Mouse (Mus musculus): Measurements from ENCODE around the gene Mtap. TPM values are rescaled to one million over a fixed set of nuclear protein-coding genes. Genes with fewer than 3 reads are reported as not detected.

Mtap gene
- 2.9 and 7.2 TPM in 2 replicates for polyA plus RNA-seq (2011; ENCODE audit: insufficient read depth, insufficient read length, low replicate concordance, missing spikeins)

GRCm38 (mm10) chr4:89136906-89137541 is at the start of gene Mtap:
Mtap (plus strand) TSS chr4:89137122.
- WGBS: 1% methylated on average over 31 of the region's 31 CpGs
- Histone ChIP-seq H3K27ac (ENCODE audit: control insufficient read depth, insufficient read depth, low read depth, low read length, poor library complexity) (peak within 1 kb of the TSS; percentile 49), H3K4me3 (replicated peaks; ENCODE audit: control insufficient read depth, low read depth, low read length) (peak within 1 kb of the TSS; percentile 71), H3K4me1 (ENCODE audit: control insufficient read depth, insufficient read depth, low read length) (no peaks in the 10 kb centered on the region)
- TF ChIP-seq CTCF (IDR thresholded peaks at IDR 0.05; ENCODE audit: control insufficient read depth, insufficient read depth, low read length): no peak
- no peak for TF ChIP-seq POLR2A (IDR thresholded peaks at IDR 0.05; ENCODE audit: borderline replicate concordance, control insufficient read depth, low read depth, low read length)

- Histone ChIP-seq H3K4me1 (ENCODE audit: control insufficient read depth, insufficient read depth, low read length) (no peaks in the 10 kb centered on the region), H3K4me3 (replicated peaks; ENCODE audit: control insufficient read depth, low read depth, low read length) (no peak overlapping the region), H3K27ac (ENCODE audit: control insufficient read depth, insufficient read depth, low read depth, low read length, poor library complexity) (no peak overlapping the region)
- 91% methylated on average over 7 of the region's 7 CpGs for WGBS
- TF ChIP-seq CTCF (IDR thresholded peaks at IDR 0.05; ENCODE audit: control insufficient read depth, insufficient read depth, low read length) (no peak), POLR2A (IDR thresholded peaks at IDR 0.05; ENCODE audit: borderline replicate concordance, control insufficient read depth, low read depth, low read length) (no peak)
Measured at GRCm38 (mm10) chr4:89089110-89089509, 47.8 kb upstream of the Mtap start.

- 77% methylated on average over 6 of the region's 6 CpGs for WGBS
Measured at GRCm38 (mm10) chr4:89090217-89090616, 46.7 kb upstream of the Mtap start.

GRCm38 (mm10) chr4:89092153-89092552 is 44.8 kb upstream of the Mtap start:
- Histone ChIP-seq H3K4me3 (replicated peaks; ENCODE audit: control insufficient read depth, low read depth, low read length) (no peak overlapping the region), H3K4me1 (ENCODE audit: control insufficient read depth, insufficient read depth, low read length) (no peaks in the 10 kb centered on the region), H3K27ac (ENCODE audit: control insufficient read depth, insufficient read depth, low read depth, low read length, poor library complexity) (no peak overlapping the region)
- no peak for TF ChIP-seq CTCF (IDR thresholded peaks at IDR 0.05; ENCODE audit: control insufficient read depth, insufficient read depth, low read length)
- TF ChIP-seq POLR2A (IDR thresholded peaks at IDR 0.05; ENCODE audit: borderline replicate concordance, control insufficient read depth, low read depth, low read length): no peak
- 38% methylated on average over 5 of the region's 5 CpGs for WGBS

More at GRCm38 (mm10) chr4:89090217-89090616, 46.7 kb upstream of the Mtap start:
- H3K4me1 ChIP-seq (ENCODE audit: control insufficient read depth, insufficient read depth, low read length): no peaks in the 10 kb centered on the region
- H3K4me3 ChIP-seq (replicated peaks; ENCODE audit: control insufficient read depth, low read depth, low read length): no peak overlapping the region
- no peak overlapping the region for H3K27ac ChIP-seq (ENCODE audit: control insufficient read depth, insufficient read depth, low read depth, low read length, poor library complexity)
- TF ChIP-seq CTCF (IDR thresholded peaks at IDR 0.05; ENCODE audit: control insufficient read depth, insufficient read depth, low read length) (no peak), POLR2A (IDR thresholded peaks at IDR 0.05; ENCODE audit: borderline replicate concordance, control insufficient read depth, low read depth, low read length) (no peak)

- Histone ChIP-seq H3K4me1 (ENCODE audit: control insufficient read depth, insufficient read depth, low read length) (no peaks in the 10 kb centered on the region), H3K27ac (ENCODE audit: control insufficient read depth, insufficient read depth, low read depth, low read length, poor library complexity) (no peak overlapping the region), H3K4me3 (replicated peaks; ENCODE audit: control insufficient read depth, low read depth, low read length) (no peak overlapping the region)
- TF ChIP-seq POLR2A (IDR thresholded peaks at IDR 0.05; ENCODE audit: borderline replicate concordance, control insufficient read depth, low read depth, low read length) (no peak), CTCF (IDR thresholded peaks at IDR 0.05; ENCODE audit: control insufficient read depth, insufficient read depth, low read length) (no peak)
- 83% methylated on average over 5 of the region's 5 CpGs for WGBS
Measured at GRCm38 (mm10) chr4:89094773-89095172, 42.1 kb upstream of the Mtap start.

GRCm38 (mm10) chr4:89098261-89098660 is 38.7 kb upstream of the Mtap start:
- no peak for TF ChIP-seq CTCF (IDR thresholded peaks at IDR 0.05; ENCODE audit: control insufficient read depth, insufficient read depth, low read length)
- TF ChIP-seq POLR2A (IDR thresholded peaks at IDR 0.05; ENCODE audit: borderline replicate concordance, control insufficient read depth, low read depth, low read length): no peak
- 73% methylated on average over 5 of the region's 5 CpGs for WGBS
- Histone ChIP-seq H3K4me1 (ENCODE audit: control insufficient read depth, insufficient read depth, low read length) (no peaks in the 10 kb centered on the region), H3K4me3 (replicated peaks; ENCODE audit: control insufficient read depth, low read depth, low read length) (no peak overlapping the region), H3K27ac (ENCODE audit: control insufficient read depth, insufficient read depth, low read depth, low read length, poor library complexity) (no peak overlapping the region)

GRCm38 (mm10) chr4:89101276-89101675 is 35.6 kb upstream of the Mtap start:
- H3K4me1 ChIP-seq (ENCODE audit: control insufficient read depth, insufficient read depth, low read length): no peaks in the 10 kb centered on the region
- H3K27ac ChIP-seq (ENCODE audit: control insufficient read depth, insufficient read depth, low read depth, low read length, poor library complexity): no peak overlapping the region
- TF ChIP-seq POLR2A (IDR thresholded peaks at IDR 0.05; ENCODE audit: borderline replicate concordance, control insufficient read depth, low read depth, low read length): no peak
- TF ChIP-seq CTCF (IDR thresholded peaks at IDR 0.05; ENCODE audit: control insufficient read depth, insufficient read depth, low read length): no peak
- H3K4me3 ChIP-seq (replicated peaks; ENCODE audit: control insufficient read depth, low read depth, low read length): no peak overlapping the region
- 81% methylated on average over 3 of the region's 3 CpGs for whole genome bisulfite sequencing

GRCm38 (mm10) chr4:89102283-89102682 is 34.6 kb upstream of the Mtap start:
- no peak for TF ChIP-seq CTCF (IDR thresholded peaks at IDR 0.05; ENCODE audit: control insufficient read depth, insufficient read depth, low read length)
- H3K4me1 ChIP-seq (ENCODE audit: control insufficient read depth, insufficient read depth, low read length): no peaks in the 10 kb centered on the region
- WGBS: 85% methylated on average over 2 of the region's 2 CpGs

GRCm38 (mm10) chr4:89105486-89105885 is 31.4 kb upstream of the Mtap start:
- no peak overlapping the region for H3K4me3 ChIP-seq (replicated peaks; ENCODE audit: control insufficient read depth, low read depth, low read length)
- TF ChIP-seq CTCF (IDR thresholded peaks at IDR 0.05; ENCODE audit: control insufficient read depth, insufficient read depth, low read length): no peak
- no peak for TF ChIP-seq POLR2A (IDR thresholded peaks at IDR 0.05; ENCODE audit: borderline replicate concordance, control insufficient read depth, low read depth, low read length)
- no peaks in the 10 kb centered on the region for H3K4me1 ChIP-seq (ENCODE audit: control insufficient read depth, insufficient read depth, low read length)
- no peak overlapping the region for H3K27ac ChIP-seq (ENCODE audit: control insufficient read depth, insufficient read depth, low read depth, low read length, poor library complexity)
- WGBS: 37% methylated on average over 2 of the region's 2 CpGs

More at GRCm38 (mm10) chr4:89102283-89102682, 34.6 kb upstream of the Mtap start:
- no peak overlapping the region for H3K27ac ChIP-seq (ENCODE audit: control insufficient read depth, insufficient read depth, low read depth, low read length, poor library complexity)
- no peak overlapping the region for H3K4me3 ChIP-seq (replicated peaks; ENCODE audit: control insufficient read depth, low read depth, low read length)
